Mouse (Mus musculus): ENCODE data around the gene BC004004.
A peak's percentile ranks its signal among the peaks of the same experiment; 100 is the strongest.
"Not testable (repeated sequence)": the region's sequence is repeated elsewhere in the genome, so short reads cannot be mapped to it uniquely, and the experiment has no call there.

Gene BC004004

GRCm38 (mm10) chr17:29259489-29259888, 9.1 kb upstream of the BC004004 start:
- peak; percentile 76 for DNase-seq (ENCODE audit: low read depth, low spot score)

- no peak for DNase-seq (ENCODE audit: low read depth, low spot score)
These were observed 8.1 kb upstream of the BC004004 start for GRCm38 (mm10) chr17:29260501-29260900.

- no peak for DNase-seq (ENCODE audit: low read depth, low spot score)
These were observed 6.9 kb upstream of the BC004004 start for GRCm38 (mm10) chr17:29261603-29262258.

- no peak for DNase-seq (ENCODE audit: low read depth, low spot score)
These were observed 6.3 kb upstream of the BC004004 start for GRCm38 (mm10) chr17:29262259-29262649.

- no peak for DNase-seq (ENCODE audit: low read depth, low spot score)
These were observed 5.2 kb upstream of the BC004004 start for GRCm38 (mm10) chr17:29263417-29263816.

- peak; percentile 82 for DNase-seq (ENCODE audit: low read depth, low spot score)
These were observed 4.6 kb upstream of the BC004004 start, which contains the start of gene Ppil1 for GRCm38 (mm10) chr17:29263840-29264633. Ppil1 (minus strand) TSS chr17:29264186.

GRCm38 (mm10) chr17:29264760-29265159, 3.8 kb upstream of the BC004004 start:
- DNase-seq (ENCODE audit: low read depth, low spot score), result no peak

GRCm38 (mm10) chr17:29267040-29267439, 1.5 kb upstream of the BC004004 start:
- DNase-seq (ENCODE audit: low read depth, low spot score), result not testable (repeated sequence)

- DNase-seq (ENCODE audit: low read depth, low spot score), result no peak
These were observed 482 bp upstream of the BC004004 start for GRCm38 (mm10) chr17:29267931-29268681.

- no peak for DNase-seq (ENCODE audit: low read depth, low spot score)
These were observed 740 bp downstream of the BC004004 start for GRCm38 (mm10) chr17:29269349-29269706.

- no peak for DNase-seq (ENCODE audit: low read depth, low spot score)
These were observed 1.6 kb downstream of the BC004004 start for GRCm38 (mm10) chr17:29270148-29270698.

GRCm38 (mm10) chr17:29273156-29273555, 4.6 kb downstream of the BC004004 start:
- DNase-seq (ENCODE audit: low read depth, low spot score), result no peak

- DNase-seq (ENCODE audit: low read depth, low spot score), result no peak
These were observed 5.3 kb downstream of the BC004004 start for GRCm38 (mm10) chr17:29273889-29274288.

- DNase-seq (ENCODE audit: low read depth, low spot score), result no peak
These were observed 11.8 kb downstream of the BC004004 start for GRCm38 (mm10) chr17:29280422-29280821.

GRCm38 (mm10) chr17:29281541-29281940, 13.0 kb downstream of the BC004004 start:
- DNase-seq (ENCODE audit: low read depth, low spot score), result no peak

- DNase-seq (ENCODE audit: low read depth, low spot score), result no peak
These were observed 13.8 kb downstream of the BC004004 start for GRCm38 (mm10) chr17:29282216-29282952.

GRCm38 (mm10) chr17:29291793-29292192, 23.2 kb downstream of the BC004004 start:
- no peak for DNase-seq (ENCODE audit: low read depth, low spot score)

- no peak for DNase-seq (ENCODE audit: low read depth, low spot score)
These were observed 24.4 kb downstream of the BC004004 start for GRCm38 (mm10) chr17:29292996-29293395.

- DNase-seq (ENCODE audit: low read depth, low spot score), result no peak
These were observed 25.4 kb downstream of the BC004004 start for GRCm38 (mm10) chr17:29293807-29294605.

GRCm38 (mm10) chr17:29295835-29296234, 27.2 kb downstream of the BC004004 start:
- no peak for DNase-seq (ENCODE audit: low read depth, low spot score)

Data from forelimb bud, embryonic 11.5 days (tissue).